ENCODE assay signal across 8 mouse cellular contexts in the genomic region with DNA sequence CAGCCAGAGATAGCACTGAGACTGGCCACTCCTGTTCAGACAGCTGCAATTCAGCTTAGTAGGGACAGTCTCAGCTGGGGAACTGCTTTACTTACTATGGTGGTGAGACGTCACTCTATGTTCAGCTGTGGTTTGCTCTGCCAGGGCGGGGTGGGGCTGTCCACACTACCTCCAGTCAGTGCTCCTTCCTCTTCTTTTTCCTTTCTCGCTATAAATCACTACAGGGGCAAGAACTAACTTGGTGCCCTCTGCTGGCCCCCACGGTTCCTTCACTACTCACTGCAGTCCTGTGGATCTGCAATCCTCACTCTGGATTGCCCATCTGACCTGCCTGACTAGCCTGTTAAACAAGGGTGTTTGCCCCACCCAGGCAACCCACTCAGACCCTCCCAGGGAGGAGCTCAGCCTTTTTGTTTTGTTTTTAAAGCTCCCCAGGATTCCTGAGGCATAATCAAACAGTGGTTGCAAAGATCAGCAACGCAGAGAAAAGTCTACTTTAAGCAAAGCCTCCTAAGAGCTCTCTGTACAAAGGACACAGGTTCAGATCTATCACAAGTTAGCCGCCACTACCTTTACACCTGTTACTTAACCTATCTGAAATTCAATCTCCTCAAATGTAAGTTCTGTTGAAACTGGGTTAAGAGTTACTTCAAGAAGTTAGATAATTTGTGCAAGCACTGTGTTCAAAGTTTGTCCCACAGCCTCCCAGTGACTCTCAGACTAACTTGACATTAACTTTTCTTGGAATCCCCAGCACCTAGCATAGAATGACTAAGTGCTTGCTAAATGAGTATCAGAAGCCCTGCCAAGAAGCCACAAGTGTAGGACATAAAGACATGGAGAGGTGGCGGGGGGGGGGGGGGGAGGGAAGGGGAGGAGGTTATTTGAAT. TPM values are rescaled to one million over a fixed set of nuclear protein-coding genes. Genes with fewer than 3 reads are reported as not detected.
A peak's percentile ranks its signal among the peaks of the same experiment; 100 is the strongest.
DNase-seq lines count a peak whose midpoint lies in the region; ATAC-seq and TF ChIP-seq lines count a peak whose summit lies in the region.

No protein-coding gene starts in this region.

- peak overlapping the region; percentile 74; the same call in 1 of the 2 replicates for H3K9ac ChIP-seq in forebrain, embryonic 15.5 days (replicated peaks)
- H3K9ac ChIP-seq in hindbrain, embryonic 11.5 days (ENCODE audit: low read depth, low read length), result 0 out of 2 replicates have a peak overlapping the region, but pooled peaks have one; percentile 8
- peak overlapping the region; percentile 76 for H3K9ac ChIP-seq in limb, embryonic 14.5 days (ENCODE audit: low read depth, low read length, severe bottlenecking)
- H3K9ac ChIP-seq in midbrain, embryonic 14.5 days (replicated peaks; ENCODE audit: low read length), result peak overlapping the region; percentile 67

- peak overlapping the region; percentile 93 for H3K4me2 ChIP-seq in forebrain, embryonic 15.5 days (replicated peaks)
- H3K4me2 ChIP-seq in hindbrain, embryonic 11.5 days (replicated peaks; ENCODE audit: low read depth, low read length), result peak overlapping the region; percentile 83
- peak overlapping the region; percentile 92 for H3K4me2 ChIP-seq in limb, embryonic 14.5 days (replicated peaks; ENCODE audit: low read depth, low read length, severe bottlenecking)
- H3K4me2 ChIP-seq in midbrain, embryonic 14.5 days (ENCODE audit: low read length), result peak overlapping the region; percentile 83

- H3K9me3 ChIP-seq in forebrain, embryonic 15.5 days, result no peaks in the 10 kb centered on the region; the same call in 1 of the 2 replicates
- H3K9me3 ChIP-seq in hindbrain, embryonic 11.5 days (ENCODE audit: control insufficient read depth, low read length), result no peaks in the 10 kb centered on the region
- peaks cover 7% of the 10 kb centered on the region; the same call in 1 of the 2 replicates for H3K9me3 ChIP-seq in limb, embryonic 14.5 days (ENCODE audit: control insufficient read depth, low read length)
- peaks cover 4% of the 10 kb centered on the region; the same call in 1 of the 2 replicates for H3K9me3 ChIP-seq in midbrain, embryonic 14.5 days (ENCODE audit: control insufficient read depth, low read length)

- DNase-seq in cerebellum, postnatal 4 days (ENCODE audit: low spot score in 2 of 2), result no peak
- peak; percentile 28 for DNase-seq in brain, embryonic 14.5 days (ENCODE audit: low read depth)
- DNase-seq in hindbrain, embryonic 11.5 days (ENCODE audit: low spot score), result peak; percentile 17
- DNase-seq in limb, embryonic 14.5 days (ENCODE audit: low spot score), result peak; percentile 16
- no peak for DNase-seq in midbrain, embryonic 14.5 days
- peak; percentile 32 for DNase-seq in thymus, postnatal 0 days (ENCODE audit: low spot score)

- peaks cover 28% of the 10 kb centered on the region for H3K4me1 ChIP-seq in forebrain, embryonic 15.5 days
- H3K4me1 ChIP-seq in hindbrain, embryonic 11.5 days (replicated peaks; ENCODE audit: control insufficient read depth, insufficient read depth, low read length), result peaks cover 5% of the 10 kb centered on the region
- H3K4me1 ChIP-seq in limb, embryonic 14.5 days (ENCODE audit: control insufficient read depth, insufficient read depth, low read length), result peaks cover 13% of the 10 kb centered on the region
- peaks cover 19% of the 10 kb centered on the region for H3K4me1 ChIP-seq in midbrain, embryonic 14.5 days (ENCODE audit: control insufficient read depth, insufficient read depth, low read length)

- H3K4me3 ChIP-seq in forebrain, embryonic 15.5 days, result peak overlapping the region; percentile 58
- peak overlapping the region; percentile 50 for H3K4me3 ChIP-seq in hindbrain, embryonic 11.5 days (ENCODE audit: low read depth, low read length)
- peak overlapping the region; percentile 51 for H3K4me3 ChIP-seq in limb, embryonic 14.5 days (replicated peaks; ENCODE audit: low read length)
- peak overlapping the region; percentile 57 for H3K4me3 ChIP-seq in midbrain, embryonic 14.5 days (replicated peaks; ENCODE audit: low read depth, low read length)

- no peaks in the 10 kb centered on the region for H3K36me3 ChIP-seq in forebrain, embryonic 15.5 days
- no peaks in the 10 kb centered on the region for H3K36me3 ChIP-seq in hindbrain, embryonic 11.5 days (ENCODE audit: control insufficient read depth, insufficient read depth, low read length)
- H3K36me3 ChIP-seq in limb, embryonic 14.5 days (ENCODE audit: control insufficient read depth, insufficient read depth, low read length), result peaks cover 3% of the 10 kb centered on the region; the same call in 1 of the 2 replicates
- H3K36me3 ChIP-seq in midbrain, embryonic 14.5 days (ENCODE audit: control insufficient read depth, insufficient read depth, low read length), result 0 out of 2 replicates have a peak, but pooled peaks cover 7% of the 10 kb centered on the region

- H3K27me3 ChIP-seq in forebrain, embryonic 15.5 days, result no peaks in the 10 kb centered on the region
- no peaks in the 10 kb centered on the region for H3K27me3 ChIP-seq in hindbrain, embryonic 11.5 days (ENCODE audit: control insufficient read depth, insufficient read depth, low read length)
- no peaks in the 10 kb centered on the region for H3K27me3 ChIP-seq in limb, embryonic 14.5 days (ENCODE audit: control insufficient read depth, insufficient read depth, low read length)
- H3K27me3 ChIP-seq in midbrain, embryonic 14.5 days (ENCODE audit: control insufficient read depth, insufficient read depth, low read length), result no peaks in the 10 kb centered on the region

- TF ChIP-seq POLR2A in brain, embryonic 14.5 days (IDR thresholded peaks at IDR 0.05; ENCODE audit: borderline replicate concordance, extremely low read depth, insufficient read depth, insufficient read length, poor library complexity, severe bottlenecking), result no peak
- no peak for TF ChIP-seq POLR2A in limb, embryonic 14.5 days (IDR thresholded peaks at IDR 0.05; ENCODE audit: borderline replicate concordance, extremely low read depth, insufficient read depth, insufficient read length)

- 29% methylated on average over 7 of the region's 7 CpGs for WGBS in forebrain, embryonic 15.5 days
- 48% methylated on average over 6 of the region's 7 CpGs for WGBS in hindbrain, embryonic 11.5 days
- 43% methylated on average over 7 of the region's 7 CpGs for WGBS in limb, embryonic 14.5 days
- 45% methylated on average over 6 of the region's 7 CpGs for WGBS in midbrain, embryonic 14.5 days

- H3K27ac ChIP-seq in forebrain, embryonic 15.5 days (replicated peaks), result peak overlapping the region; percentile 99; the same call in 1 of the 2 replicates
- 0 out of 2 replicates have a peak overlapping the region, but pooled peaks have one; percentile 95 for H3K27ac ChIP-seq in hindbrain, embryonic 11.5 days (ENCODE audit: low read depth, low read length)
- H3K27ac ChIP-seq in limb, embryonic 14.5 days (replicated peaks; ENCODE audit: low read depth, low read length), result peak overlapping the region; percentile 98; the same call in 1 of the 2 replicates
- H3K27ac ChIP-seq in midbrain, embryonic 14.5 days (replicated peaks; ENCODE audit: low read depth, low read length), result peak overlapping the region; percentile 96

- peak; percentile 19; the same call in 1 of the 2 replicates for TF ChIP-seq CTCF in brain, embryonic 14.5 days (IDR thresholded peaks at IDR 0.05; ENCODE audit: borderline replicate concordance, extremely low read depth, insufficient read depth, insufficient read length)

- ATAC-seq in cerebellum, adult (ENCODE audit: insufficient number of reproducible peaks, low FRiP score, low TSS enrichment), result peak; percentile 17; the same call in 1 of the 2 replicates
- ATAC-seq in forebrain, embryonic 15.5 days (replicated peaks), result peak; percentile 1; the same call in 1 of the 2 replicates
- no peak for ATAC-seq in hindbrain, embryonic 11.5 days (ENCODE audit: low FRiP score)
- no peak for ATAC-seq in limb, embryonic 14.5 days (ENCODE audit: low FRiP score, low read depth)
- no peak for ATAC-seq in midbrain, embryonic 14.5 days (ENCODE audit: low FRiP score, low TSS enrichment)

RNA-seq across cellular contexts. Expression of gene Tmem109, which starts 1.5 kb away (rescaled TPM):
- 41.9 and 47.1 TPM in 2 replicates for polyA plus RNA-seq in brain, embryonic 14.5 days (2012; rRNA removed)
- 39.9 and 40.2 TPM in 2 replicates for polyA plus RNA-seq in forebrain, embryonic 15.5 days (2015; fragmentation: Nextera tagmentation; extraction: Ambion mirVana)
- polyA plus RNA-seq in hindbrain, embryonic 11.5 days (2014; fragmentation: Nextera tagmentation; extraction: Ambion mirVana), result 44.1 and 44.9 TPM in 2 replicates
- polyA plus RNA-seq in limb, embryonic 14.5 days (2012; rRNA removed), result 106 and 124 TPM in 2 replicates
- polyA plus RNA-seq in limb, embryonic 14.5 days (2014; fragmentation: Nextera tagmentation; extraction: Ambion mirVana), result 126 and 128 TPM in 2 replicates
- polyA plus RNA-seq in midbrain, embryonic 14.5 days (2014; fragmentation: Nextera tagmentation; extraction: Ambion mirVana), result 35.8 and 41.2 TPM in 2 replicates
- 35.2 and 41.6 TPM in 2 replicates for polyA plus RNA-seq in thymus, postnatal 0 days (2015; fragmentation: Nextera tagmentation; extraction: Ambion mirVana)

RNA-seq across cellular contexts. Expression of gene Tmem132a, which starts 10.6 kb away (rescaled TPM):
- 292 and 301 TPM in 2 replicates for polyA plus RNA-seq in brain, embryonic 14.5 days (2012; rRNA removed)
- 166 and 173 TPM in 2 replicates for polyA plus RNA-seq in forebrain, embryonic 15.5 days (2015; fragmentation: Nextera tagmentation; extraction: Ambion mirVana)
- 56.2 and 61.3 TPM in 2 replicates for polyA plus RNA-seq in hindbrain, embryonic 11.5 days (2014; fragmentation: Nextera tagmentation; extraction: Ambion mirVana)
- polyA plus RNA-seq in limb, embryonic 14.5 days (2012; rRNA removed), result 150 and 211 TPM in 2 replicates
- 67.8 and 76.2 TPM in 2 replicates for polyA plus RNA-seq in limb, embryonic 14.5 days (2014; fragmentation: Nextera tagmentation; extraction: Ambion mirVana)
- polyA plus RNA-seq in midbrain, embryonic 14.5 days (2014; fragmentation: Nextera tagmentation; extraction: Ambion mirVana), result 183 and 191 TPM in 2 replicates
- polyA plus RNA-seq in thymus, postnatal 0 days (2015; fragmentation: Nextera tagmentation; extraction: Ambion mirVana), result 3.6 and 4.2 TPM in 2 replicates

RNA-seq across cellular contexts. Expression of gene Prpf19, which starts 14.7 kb away (rescaled TPM):
- polyA plus RNA-seq in brain, embryonic 14.5 days (2012; rRNA removed), result 341 and 452 TPM in 2 replicates
- polyA plus RNA-seq in forebrain, embryonic 15.5 days (2015; fragmentation: Nextera tagmentation; extraction: Ambion mirVana), result 42.2 and 52.4 TPM in 2 replicates
- 50.4 and 58.6 TPM in 2 replicates for polyA plus RNA-seq in hindbrain, embryonic 11.5 days (2014; fragmentation: Nextera tagmentation; extraction: Ambion mirVana)
- 360 and 433 TPM in 2 replicates for polyA plus RNA-seq in limb, embryonic 14.5 days (2012; rRNA removed)
- 39.7 and 43.6 TPM in 2 replicates for polyA plus RNA-seq in limb, embryonic 14.5 days (2014; fragmentation: Nextera tagmentation; extraction: Ambion mirVana)
- 39.2 and 69.0 TPM in 2 replicates for polyA plus RNA-seq in midbrain, embryonic 14.5 days (2014; fragmentation: Nextera tagmentation; extraction: Ambion mirVana)
- polyA plus RNA-seq in thymus, postnatal 0 days (2015; fragmentation: Nextera tagmentation; extraction: Ambion mirVana), result 31.6 and 34.9 TPM in 2 replicates

RNA-seq across cellular contexts. Expression of gene Zp1, which starts 40.1 kb away (rescaled TPM):
- 0.13 and 0.16 TPM in 2 replicates for polyA plus RNA-seq in brain, embryonic 14.5 days (2012; rRNA removed)
- polyA plus RNA-seq in forebrain, embryonic 15.5 days (2015; fragmentation: Nextera tagmentation; extraction: Ambion mirVana), result 0.22 and 0.33 TPM in 2 replicates
- not detected in 2 replicates for polyA plus RNA-seq in hindbrain, embryonic 11.5 days (2014; fragmentation: Nextera tagmentation; extraction: Ambion mirVana)
- polyA plus RNA-seq in limb, embryonic 14.5 days (2012; rRNA removed), result 0.04 TPM in 1 of 2 replicates, not detected in the other
- polyA plus RNA-seq in limb, embryonic 14.5 days (2014; fragmentation: Nextera tagmentation; extraction: Ambion mirVana), result not detected in 2 replicates
- 0.33 and 0.38 TPM in 2 replicates for polyA plus RNA-seq in midbrain, embryonic 14.5 days (2014; fragmentation: Nextera tagmentation; extraction: Ambion mirVana)
- 0.82 and 1.2 TPM in 2 replicates for polyA plus RNA-seq in thymus, postnatal 0 days (2015; fragmentation: Nextera tagmentation; extraction: Ambion mirVana)

RNA-seq across cellular contexts. Expression of gene Slc15a3, which starts 40.8 kb away (rescaled TPM):
- polyA plus RNA-seq in brain, embryonic 14.5 days (2012; rRNA removed), result 0.61 and 1.0 TPM in 2 replicates
- polyA plus RNA-seq in forebrain, embryonic 15.5 days (2015; fragmentation: Nextera tagmentation; extraction: Ambion mirVana), result 0.39 and 0.42 TPM in 2 replicates
- polyA plus RNA-seq in hindbrain, embryonic 11.5 days (2014; fragmentation: Nextera tagmentation; extraction: Ambion mirVana), result 0.13 and 0.37 TPM in 2 replicates
- polyA plus RNA-seq in limb, embryonic 14.5 days (2012; rRNA removed), result 1.7 and 1.9 TPM in 2 replicates
- polyA plus RNA-seq in limb, embryonic 14.5 days (2014; fragmentation: Nextera tagmentation; extraction: Ambion mirVana), result 1.1 and 2.1 TPM in 2 replicates
- 0.20 and 0.54 TPM in 2 replicates for polyA plus RNA-seq in midbrain, embryonic 14.5 days (2014; fragmentation: Nextera tagmentation; extraction: Ambion mirVana)
- polyA plus RNA-seq in thymus, postnatal 0 days (2015; fragmentation: Nextera tagmentation; extraction: Ambion mirVana), result 2.4 and 3.3 TPM in 2 replicates

Comparison
In these comparisons a context has a peak if more than half of its experiments do, and no peak if none do; other contexts are left out.
1. ATAC-seq: peak in cerebellum, adult (single experiment) and forebrain, embryonic 15.5 days (single experiment); none in hindbrain, embryonic 11.5 days (single experiment), limb, embryonic 14.5 days (single experiment) and midbrain, embryonic 14.5 days (single experiment).
2. DNase-seq: peak in brain, embryonic 14.5 days (single experiment), hindbrain, embryonic 11.5 days (single experiment), limb, embryonic 14.5 days (single experiment) and thymus, postnatal 0 days (single experiment); none in cerebellum, postnatal 4 days (0 of 2) and midbrain, embryonic 14.5 days (single experiment).
3. H3K9ac ChIP-seq: peak in every context shown above with its lines; median percentile 76 in limb, embryonic 14.5 days; 74 in forebrain, embryonic 15.5 days; 67 in midbrain, embryonic 14.5 days; 8 in hindbrain, embryonic 11.5 days.
4. RNA of gene Tmem132a, which starts 10.6 kb away (polyA plus RNA-seq): 292 to 301 TPM in brain, embryonic 14.5 days, 183 to 191 TPM in midbrain, embryonic 14.5 days, 166 to 173 TPM in forebrain, embryonic 15.5 days, 67.8 to 211 TPM in limb, embryonic 14.5 days and 56.2 to 61.3 TPM in hindbrain, embryonic 11.5 days; 3.6 to 4.2 TPM in thymus, postnatal 0 days; every median in the first group is over 10 times any median in the second.
5. Peak in every context shown above with its lines, with median percentiles within 50 percentile points of each other: H3K27ac ChIP-seq, H3K4me2 ChIP-seq and H3K4me3 ChIP-seq.